ENCODE assay signal across 9 mouse cellular contexts in genomic region chr13:29210159-29211021, GRCm38 (mm10).
DNase-seq lines count a peak whose midpoint lies in the region; ATAC-seq and TF ChIP-seq lines count a peak whose summit lies in the region.
"Had no signal": no experiment of that assay in that cellular context is flagged by ENCODE, and none has a peak within 500 bp of the region (broad histone marks: within the 10 kb centered on the region; RNA-seq: fewer than 3 reads in every experiment).

No protein-coding gene starts in this region.

- H3K4me3 ChIP-seq in heart, embryonic 13.5 days, result peak overlapping the region; percentile 49
- peak overlapping the region; percentile 33 for H3K4me3 ChIP-seq in forebrain, embryonic 12.5 days (replicated peaks)
- peak overlapping the region; percentile 29 for H3K4me3 ChIP-seq in kidney, embryonic 14.5 days (ENCODE audit: low read length)
- H3K4me3 ChIP-seq in lung, postnatal 0 days (ENCODE audit: low read depth, low read length), result peak overlapping the region; percentile 32
- peak overlapping the region; percentile 58 for H3K4me3 ChIP-seq in small intestine, adult 2 months (ENCODE audit: low read depth, low read length)

- no peak for ATAC-seq in heart, embryonic 13.5 days (ENCODE audit: extremely low read depth, insufficient number of reproducible peaks, low FRiP score, low TSS enrichment)
- 0 out of 2 replicates have a peak, but pooled peaks have one; percentile 63 for ATAC-seq in forebrain, embryonic 12.5 days (ENCODE audit: low FRiP score)
- peak; percentile 81; the same call in 1 of the 2 replicates for ATAC-seq in kidney, embryonic 14.5 days (ENCODE audit: low FRiP score, low TSS enrichment)
- peak; percentile 89 for ATAC-seq in lung, postnatal 0 days
- ATAC-seq: Patski had no signal

- H3K4me1 ChIP-seq in heart, embryonic 13.5 days, result peaks cover 29% of the 10 kb centered on the region
- H3K4me1 ChIP-seq in forebrain, embryonic 12.5 days, result peaks cover 14% of the 10 kb centered on the region
- H3K4me1 ChIP-seq in kidney, embryonic 14.5 days (ENCODE audit: control insufficient read depth, insufficient read depth, low read length), result peaks cover 11% of the 10 kb centered on the region; the same call in 1 of the 2 replicates
- H3K4me1 ChIP-seq in lung, postnatal 0 days (ENCODE audit: insufficient read depth, low read depth, low read length), result no peaks in the 10 kb centered on the region
- no peaks in the 10 kb centered on the region for H3K4me1 ChIP-seq in small intestine, adult 2 months (ENCODE audit: control insufficient read depth, insufficient read depth, insufficient read length, low read length)

- no peaks in the 10 kb centered on the region for H3K27me3 ChIP-seq in heart, embryonic 13.5 days (replicated peaks)
- H3K27me3 ChIP-seq in forebrain, embryonic 12.5 days, result 0 out of 2 replicates have a peak, but pooled peaks cover 6% of the 10 kb centered on the region
- no peaks in the 10 kb centered on the region for H3K27me3 ChIP-seq in kidney, embryonic 14.5 days (ENCODE audit: control insufficient read depth, insufficient read depth, low read length)
- H3K27me3 ChIP-seq in lung, postnatal 0 days (replicated peaks; ENCODE audit: insufficient read depth, low read length), result no peaks in the 10 kb centered on the region
- H3K27me3 ChIP-seq in small intestine, adult 2 months (ENCODE audit: control insufficient read depth, insufficient read depth, low read length), result no peaks in the 10 kb centered on the region
- H3K27me3 ChIP-seq: Patski had no signal

- TF ChIP-seq EP300 in lung, postnatal 0 days (IDR thresholded peaks at IDR 0.05), result no peak

- WGBS in heart, embryonic 13.5 days, result 3% methylated on average over 27 of the region's 27 CpGs
- WGBS in forebrain, embryonic 12.5 days, result 3% methylated on average over 27 of the region's 27 CpGs
- WGBS in kidney, embryonic 14.5 days, result 2% methylated on average over 27 of the region's 27 CpGs
- 4% methylated on average over 27 of the region's 27 CpGs for WGBS in lung, postnatal 0 days
- WGBS in small intestine, adult 2 months, result 4% methylated on average over 27 of the region's 27 CpGs

- H3K9me3 ChIP-seq in heart, embryonic 13.5 days, result no peaks in the 10 kb centered on the region
- 0 out of 2 replicates have a peak, but pooled peaks cover 3% of the 10 kb centered on the region for H3K9me3 ChIP-seq in forebrain, embryonic 12.5 days
- H3K9me3 ChIP-seq in kidney, embryonic 14.5 days (ENCODE audit: control insufficient read depth, low read length), result peaks cover 7% of the 10 kb centered on the region; the same call in 1 of the 2 replicates
- H3K9me3 ChIP-seq in lung, postnatal 0 days (ENCODE audit: low read length), result no peaks in the 10 kb centered on the region

- H3K4me2 ChIP-seq in heart, embryonic 13.5 days, result peak overlapping the region; percentile 77
- H3K4me2 ChIP-seq in forebrain, embryonic 12.5 days, result peak overlapping the region; percentile 61
- peak overlapping the region; percentile 46 for H3K4me2 ChIP-seq in kidney, embryonic 14.5 days (replicated peaks; ENCODE audit: low read depth, low read length)
- H3K4me2 ChIP-seq in lung, postnatal 0 days (replicated peaks; ENCODE audit: low read depth, low read length), result peak overlapping the region; percentile 64

- no peak for TF ChIP-seq POLR2A in small intestine, adult 2 months (IDR thresholded peaks at IDR 0.05; ENCODE audit: low read depth, low read length)

- DNase-seq in heart, postnatal 4 days, result no peak
- peak; percentile 78 for DNase-seq in lung, postnatal 0 days (ENCODE audit: low spot score)
- no peak for DNase-seq in ovary, postnatal 10 days (ENCODE audit: low spot score)
- no peak for DNase-seq in gastrocnemius, adult 18-20 months (ENCODE audit: low spot score)

- H3K36me3 ChIP-seq in heart, embryonic 13.5 days, result no peaks in the 10 kb centered on the region
- no peaks in the 10 kb centered on the region for H3K36me3 ChIP-seq in forebrain, embryonic 12.5 days (replicated peaks)
- no peaks in the 10 kb centered on the region for H3K36me3 ChIP-seq in kidney, embryonic 14.5 days (ENCODE audit: control insufficient read depth, insufficient read depth, low read length)
- no peaks in the 10 kb centered on the region for H3K36me3 ChIP-seq in lung, postnatal 0 days (ENCODE audit: insufficient read depth, low read length)
- no peaks in the 10 kb centered on the region for H3K36me3 ChIP-seq in small intestine, adult 2 months (ENCODE audit: control insufficient read depth, insufficient read depth, low read length)

- H3K27ac ChIP-seq in heart, embryonic 13.5 days (replicated peaks), result peak overlapping the region; percentile 76
- H3K27ac ChIP-seq in forebrain, embryonic 12.5 days, result no peak overlapping the region
- peak overlapping the region; percentile 43; the same call in 1 of the 2 replicates for H3K27ac ChIP-seq in kidney, embryonic 14.5 days (ENCODE audit: low read depth, low read length)
- peak overlapping the region; percentile 68 for H3K27ac ChIP-seq in lung, postnatal 0 days (ENCODE audit: low read length)
- no peak overlapping the region for H3K27ac ChIP-seq in small intestine, adult 2 months (ENCODE audit: insufficient read depth, low read depth, low read length)

- peak overlapping the region; percentile 80 for H3K9ac ChIP-seq in heart, embryonic 13.5 days
- H3K9ac ChIP-seq in forebrain, embryonic 12.5 days, result peak overlapping the region; percentile 50
- peak overlapping the region; percentile 35; the same call in 1 of the 2 replicates for H3K9ac ChIP-seq in kidney, embryonic 14.5 days (ENCODE audit: low read depth, low read length)
- no peak overlapping the region for H3K9ac ChIP-seq in lung, postnatal 0 days (replicated peaks; ENCODE audit: low read depth)

- no peak for TF ChIP-seq CTCF in lung, postnatal 0 days (IDR thresholded peaks at IDR 0.05)
- TF ChIP-seq CTCF in small intestine, adult 2 months (IDR thresholded peaks at IDR 0.05; ENCODE audit: extremely low read depth, insufficient read length, insufficient replicate concordance, low read depth, low read length), result no peak

Comparison
In these comparisons a context has a peak if more than half of its experiments do, and no peak if none do; other contexts are left out.
1. H3K27ac ChIP-seq: peak in heart, embryonic 13.5 days (single experiment), kidney, embryonic 14.5 days (single experiment) and lung, postnatal 0 days (single experiment); none in forebrain, embryonic 12.5 days (single experiment) and small intestine, adult 2 months (single experiment).
2. Peak in every context shown above with its lines, with median percentiles within 50 percentile points of each other: H3K4me2 ChIP-seq and H3K4me3 ChIP-seq.